Mouse (Mus musculus): ENCODE data around the gene 5730522E02Rik.

DNA sequence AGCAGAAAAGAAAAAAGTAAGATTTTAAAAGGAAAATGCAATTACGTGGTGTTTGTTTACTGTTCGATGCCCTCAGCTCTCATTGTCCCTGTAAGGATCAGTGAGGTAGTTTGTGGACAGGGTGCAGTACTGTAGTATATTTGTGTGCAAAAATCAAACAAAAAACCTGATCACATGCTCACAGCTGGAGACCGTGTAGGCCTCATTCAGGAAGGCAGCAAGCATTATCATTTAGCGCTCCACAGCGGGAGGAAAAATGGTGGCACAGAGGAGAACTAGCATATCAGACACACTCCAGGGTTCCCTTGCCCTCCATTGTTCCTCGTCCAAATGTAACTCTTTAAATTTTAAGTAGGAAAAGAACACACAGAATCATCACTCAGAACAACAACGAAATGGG lies 123.9 kb downstream of the 5730522E02Rik start:
- TF ChIP-seq CTCF (IDR thresholded peaks at IDR 0.05; ENCODE audit: low read depth, low read length) (no peak), POLR2A (IDR thresholded peaks at IDR 0.05; ENCODE audit: borderline replicate concordance, low read depth, low read length) (no peak)
